Mouse (Mus musculus) testis, adult 2 months (tissue): ENCODE data around the gene Atp1a1.

Source experiments
- CTCF ChIP-seq: fragments of 200-500 bp; IDR thresholded peaks from 2 replicates; pipeline ENCODE4 v1.5.1; 2012; ENCODE audit warnings: low read depth, mild to moderate bottlenecking, inconsistent platforms, low read length, moderate library complexity; ENCODE audit not compliant: control insufficient read depth, insufficient read depth, insufficient replicate concordance
- POLR2A ChIP-seq: fragments of 200-500 bp; IDR thresholded peaks from 2 replicates; pipeline ENCODE4 v1.6.1; 2012; ENCODE audit warnings: low read depth, mild to moderate bottlenecking, inconsistent platforms, low read length, moderate library complexity; ENCODE audit not compliant: control insufficient read depth

GRCm38 (mm10) chr3:101648096-101648793 lies 43.8 kb upstream of the Atp1a1 start:
- no peak for TF ChIP-seq CTCF
- no peak for TF ChIP-seq POLR2A
